Mouse (Mus musculus) cortical plate, adult 2 months (tissue): Measurements from ENCODE around the gene Fgf15. TPM values are rescaled to one million over a fixed set of nuclear protein-coding genes. Genes with fewer than 3 reads are reported as not detected.
A peak's percentile ranks its signal among the peaks of the same experiment; 100 is the strongest.
"Not testable (repeated sequence)": the region's sequence is repeated elsewhere in the genome, so short reads cannot be mapped to it uniquely, and the experiment has no call there.

ENCODE experiments used
- H3K27ac ChIP-seq: fragments of 200-500 bp; 2 replicates; pipeline ENCODE4 v1.5.1; 2012; ENCODE audit warnings: low read length, control low read depth, inconsistent platforms; ENCODE audit not compliant: insufficient read depth
- H3K4me1 ChIP-seq: fragments of 200-500 bp; 2 replicates; pipeline ENCODE4 v1.6.1; 2011; ENCODE audit warnings: low read length; ENCODE audit not compliant: control insufficient read depth, insufficient read depth
- H3K4me3 ChIP-seq: fragments of 200-500 bp; 2 replicates; pipeline ENCODE4 v1.5.1; 2011; ENCODE audit warnings: mild to moderate bottlenecking, low read length, control low read depth; ENCODE audit not compliant: insufficient read depth
- CTCF ChIP-seq: fragments of 200-500 bp; IDR thresholded peaks from 2 replicates; pipeline ENCODE4 v1.5.1; 2011; ENCODE audit warnings: mild to moderate bottlenecking, control low read depth, low read length; ENCODE audit not compliant: insufficient read depth; ENCODE audit errors: extremely low read depth
- POLR2A ChIP-seq: fragments of 200-500 bp; IDR thresholded peaks from 2 replicates; pipeline ENCODE4 v1.6.1; 2011; ENCODE audit warnings: mild to moderate bottlenecking, low read length, control low read depth; ENCODE audit not compliant: insufficient read depth; ENCODE audit errors: extremely low read depth
- polyA plus RNA-seq: library from polyadenylated mRNA; depleted of rRNA; stranded (reverse); fragments of >200 nt; gene quantifications from 2 replicates; pipeline ENCODE4 v1.2.3, GENCODE M21; 2012

Gene Fgf15
- polyA plus RNA-seq, 1 experiment = not detected

- Histone ChIP-seq H3K4me3 (no peak overlapping the region), H3K27ac (no peak overlapping the region), H3K4me1 (no peaks in the 10 kb centered on the region; the same call in 1 of the 2 replicates)
- TF ChIP-seq CTCF (no peak), POLR2A (no peak)
These were observed 2.2 kb downstream of the Fgf15 start for GRCm38 (mm10) chr7:144898506-144898905.

- not testable (repeated sequence) for H3K4me3 ChIP-seq, H3K27ac ChIP-seq, H3K4me1 ChIP-seq
These were observed 9.2 kb downstream of the Fgf15 start for GRCm38 (mm10) chr7:144905514-144905913.

GRCm38 (mm10) chr7:144906708-144907397 lies 10.5 kb downstream of the Fgf15 start:
- TF ChIP-seq POLR2A (no peak), CTCF (peak; percentile 73)
- Histone ChIP-seq H3K27ac (no peak overlapping the region), H3K4me3 (no peak overlapping the region), H3K4me1 (peaks cover 2% of the 10 kb centered on the region; the same call in 1 of the 2 replicates)

- no peak overlapping the region for H3K27ac ChIP-seq
- no peak for TF ChIP-seq POLR2A
- no peak for TF ChIP-seq CTCF
- H3K4me3 ChIP-seq = no peak overlapping the region
- H3K4me1 ChIP-seq = peaks cover 2% of the 10 kb centered on the region; the same call in 1 of the 2 replicates
These were observed 11.5 kb downstream of the Fgf15 start for GRCm38 (mm10) chr7:144907793-144908192.

- Histone ChIP-seq H3K4me3 (no peak overlapping the region), H3K27ac (no peak overlapping the region), H3K4me1 (peaks cover 2% of the 10 kb centered on the region; the same call in 1 of the 2 replicates)
- TF ChIP-seq CTCF = no peak
- TF ChIP-seq POLR2A = no peak
These were observed 12.4 kb downstream of the Fgf15 start for GRCm38 (mm10) chr7:144908705-144909104.

- Histone ChIP-seq H3K27ac (no peak overlapping the region), H3K4me3 (no peak overlapping the region), H3K4me1 (peaks cover 3% of the 10 kb centered on the region; the same call in 1 of the 2 replicates)
- TF ChIP-seq CTCF = no peak
- no peak for TF ChIP-seq POLR2A
These were observed 14.8 kb downstream of the Fgf15 start for GRCm38 (mm10) chr7:144911121-144911520.

GRCm38 (mm10) chr7:144912897-144913296 lies 16.6 kb downstream of the Fgf15 start:
- TF ChIP-seq POLR2A = no peak
- TF ChIP-seq CTCF = no peak
- Histone ChIP-seq H3K4me1 (peaks cover 2% of the 10 kb centered on the region; the same call in 1 of the 2 replicates), H3K27ac (no peak overlapping the region), H3K4me3 (no peak overlapping the region)

GRCm38 (mm10) chr7:144914296-144914947 lies 18.1 kb downstream of the Fgf15 start:
- Histone ChIP-seq H3K4me3 (peak overlapping the region; percentile 75), H3K4me1 (peaks cover 2% of the 10 kb centered on the region; the same call in 1 of the 2 replicates), H3K27ac (peak overlapping the region; percentile 34)
- TF ChIP-seq POLR2A (no peak), CTCF (peak; percentile 34)

GRCm38 (mm10) chr7:144914948-144915750 lies 18.8 kb downstream of the Fgf15 start, which contains the start of gene LTO1:
TSS of gene LTO1 (plus strand) at chr7:144915100.
- Histone ChIP-seq H3K27ac (peak within 1 kb of the TSS; percentile 34), H3K4me1 (peaks cover 2% of the 10 kb centered on the region; the same call in 1 of the 2 replicates), H3K4me3 (peak within 1 kb of the TSS; percentile 75)
- no peak for TF ChIP-seq CTCF
- peak; percentile 77 for TF ChIP-seq POLR2A

- H3K4me3 ChIP-seq = no peak overlapping the region
- H3K27ac ChIP-seq = no peak overlapping the region
- TF ChIP-seq POLR2A = no peak
- TF ChIP-seq CTCF = peak; percentile 28; the same call in 1 of the 2 replicates
- peaks cover 2% of the 10 kb centered on the region; the same call in 1 of the 2 replicates for H3K4me1 ChIP-seq
These were observed 22.5 kb downstream of the Fgf15 start for GRCm38 (mm10) chr7:144918823-144919222.
